Mouse (Mus musculus) CD4-positive naive resting alpha-beta T cell, adult 57 days (primary cell): ENCODE data around the gene Slc34a1. TPM values are rescaled to one million over a fixed set of nuclear protein-coding genes. Genes with fewer than 3 reads are reported as not detected.

Experiments used
- total RNA-seq: library from RNA; stranded (reverse); gene quantifications from one replicate; pipeline ENCODE4 v1.2.4, GENCODE M21; 2023

Slc34a1 gene
- not detected for total RNA-seq

GRCm38 (mm10) chr13:55398088-55398487, at the start of gene Slc34a1:
Slc34a1 (plus strand) TSS chr13:55398187.

GRCm38 (mm10) chr13:55362453-55363060, 35.4 kb upstream of the Slc34a1 start, which contains the start of gene Lman2:
Lman2 (minus strand) TSS chr13:55362783.

GRCm38 (mm10) chr13:55369531-55370114, 28.4 kb upstream of the Slc34a1 start, which contains the start of gene Rgs14:
Rgs14 (plus strand) TSS chr13:55369732.

GRCm38 (mm10) chr13:55414743-55415380, 16.9 kb downstream of the Slc34a1 start, which contains the start of gene Pfn3:
Pfn3 (minus strand) TSS chr13:55415232.

GRCm38 (mm10) chr13:55426613-55427012, 28.6 kb downstream of the Slc34a1 start, which contains the start of gene F12:
F12 (minus strand) TSS chr13:55426793.

GRCm38 (mm10) chr13:55444937-55445315, 46.9 kb downstream of the Slc34a1 start, which contains the start of gene Grk6:
Grk6 (plus strand) TSS chr13:55445072.

GRCm38 (mm10) chr13:55464027-55464884, 66.3 kb downstream of the Slc34a1 start, which contains the start of gene Prr7:
Prr7 (plus strand) TSS chr13:55464267.

Other genes with a start within 250 kb of the Slc34a1 start
- gene Fgfr4, start 245.5 kb upstream of the Slc34a1 start, total RNA-seq, result not detected
- gene Nsd1, start 188.4 kb upstream of the Slc34a1 start, total RNA-seq, result 181 TPM
- gene Prelid1, start 77.7 kb upstream of the Slc34a1 start, total RNA-seq, result 148 TPM
- gene Rab24, start 76.2 kb upstream of the Slc34a1 start, total RNA-seq, result 48.6 TPM
- 0.92 TPM for gene Mxd3, start 68.4 kb upstream of the Slc34a1 start, total RNA-seq
- gene Lman2, start 35.4 kb upstream of the Slc34a1 start, total RNA-seq, result 98.9 TPM
- 92.6 TPM for gene Rgs14, start 28.5 kb upstream of the Slc34a1 start, total RNA-seq
- gene Pfn3, start 17.0 kb downstream of the Slc34a1 start, total RNA-seq, result not detected
- 0.47 TPM for gene F12, start 28.6 kb downstream of the Slc34a1 start, total RNA-seq
- 458 TPM for gene Grk6, start 46.9 kb downstream of the Slc34a1 start, total RNA-seq
- 50.3 TPM for gene Prr7, start 66.1 kb downstream of the Slc34a1 start, total RNA-seq
- gene Dbn1, start 89.9 kb downstream of the Slc34a1 start, total RNA-seq, result 0.24 TPM
- 11.0 TPM for gene Pdlim7, start 115.5 kb downstream of the Slc34a1 start, total RNA-seq
- 15.6 TPM for gene Dok3, start 131.1 kb downstream of the Slc34a1 start, total RNA-seq
- gene Ddx41, start 138.5 kb downstream of the Slc34a1 start, total RNA-seq, result 74.8 TPM
- gene Fam193b, start 172.9 kb downstream of the Slc34a1 start, total RNA-seq, result 173 TPM
- gene Tmed9, start 175.5 kb downstream of the Slc34a1 start, total RNA-seq, result 102 TPM
- gene B4galt7, start 201.7 kb downstream of the Slc34a1 start, total RNA-seq, result 31.1 TPM
- gene Caml, start 224.8 kb downstream of the Slc34a1 start, total RNA-seq, result 22.6 TPM
- 96.7 TPM for gene Ddx46, start 236.8 kb downstream of the Slc34a1 start, total RNA-seq